Mouse (Mus musculus) fat pad, adult 2 months (tissue): ENCODE data around the gene Piwil4.
"Not testable (repeated sequence)": the region's sequence is repeated elsewhere in the genome, so short reads cannot be mapped to it uniquely, and the experiment has no call there.

Experiments used
- DNase-seq: peaks from one replicate; pipeline ENCODE4 v3.0.0-alpha.2; 2011; ENCODE audit warnings: low read depth, low spot score; ENCODE audit errors: extremely low read depth

Gene Piwil4

GRCm38 (mm10) chr9:14726629-14727028, 13.9 kb downstream of the Piwil4 start:
- no peak for DNase-seq

DNA sequence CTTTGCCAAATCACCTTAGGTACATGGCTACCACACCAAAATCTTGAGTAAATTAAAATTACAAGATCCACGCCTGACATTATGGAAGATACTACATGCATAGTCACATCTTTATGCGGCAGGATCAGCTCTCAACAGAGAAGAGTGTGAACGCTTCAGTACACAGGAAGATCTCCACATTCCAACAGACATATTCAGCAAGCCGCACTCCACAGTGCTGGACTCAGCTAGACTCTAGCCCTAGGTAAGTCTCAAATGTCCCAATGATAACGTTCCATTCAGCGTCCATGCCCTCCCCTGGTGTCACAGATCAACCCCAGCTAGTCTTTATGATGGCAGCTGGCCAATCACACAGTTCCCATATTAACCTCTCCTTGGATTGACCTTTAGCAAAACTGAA, 14.5 kb downstream of the Piwil4 start:
- DNase-seq, result no peak

GRCm38 (mm10) chr9:14724755-14725420, 15.6 kb downstream of the Piwil4 start:
- DNase-seq, result no peak

GRCm38 (mm10) chr9:14721610-14722009, 18.9 kb downstream of the Piwil4 start:
- no peak for DNase-seq

- no peak for DNase-seq
Measured at GRCm38 (mm10) chr9:14720384-14720783, 20.1 kb downstream of the Piwil4 start.

GRCm38 (mm10) chr9:14718332-14718691, 22.2 kb downstream of the Piwil4 start:
- DNase-seq, result no peak

- no peak for DNase-seq
Measured at GRCm38 (mm10) chr9:14717689-14718331, 22.7 kb downstream of the Piwil4 start.

- DNase-seq, result no peak
Measured at GRCm38 (mm10) chr9:14715258-14715657, 25.3 kb downstream of the Piwil4 start.

DNA sequence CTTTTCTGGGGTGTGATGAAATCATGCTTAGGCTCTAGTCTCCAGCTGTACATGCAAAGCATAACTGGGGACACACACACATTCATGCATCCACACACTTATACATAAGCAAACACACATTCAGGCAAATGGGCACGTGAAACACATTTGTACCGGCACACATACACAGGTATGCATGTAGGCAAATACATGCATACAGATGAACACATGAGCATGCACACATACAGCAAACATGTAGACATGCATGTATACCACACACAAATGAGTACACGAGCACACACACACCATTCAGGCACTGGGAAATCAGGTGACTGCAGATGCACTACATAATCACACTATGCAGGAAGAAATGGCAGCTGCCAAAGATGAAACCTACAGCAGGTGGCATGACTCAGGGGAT, 29.6 kb downstream of the Piwil4 start:
- DNase-seq, result no peak

DNA sequence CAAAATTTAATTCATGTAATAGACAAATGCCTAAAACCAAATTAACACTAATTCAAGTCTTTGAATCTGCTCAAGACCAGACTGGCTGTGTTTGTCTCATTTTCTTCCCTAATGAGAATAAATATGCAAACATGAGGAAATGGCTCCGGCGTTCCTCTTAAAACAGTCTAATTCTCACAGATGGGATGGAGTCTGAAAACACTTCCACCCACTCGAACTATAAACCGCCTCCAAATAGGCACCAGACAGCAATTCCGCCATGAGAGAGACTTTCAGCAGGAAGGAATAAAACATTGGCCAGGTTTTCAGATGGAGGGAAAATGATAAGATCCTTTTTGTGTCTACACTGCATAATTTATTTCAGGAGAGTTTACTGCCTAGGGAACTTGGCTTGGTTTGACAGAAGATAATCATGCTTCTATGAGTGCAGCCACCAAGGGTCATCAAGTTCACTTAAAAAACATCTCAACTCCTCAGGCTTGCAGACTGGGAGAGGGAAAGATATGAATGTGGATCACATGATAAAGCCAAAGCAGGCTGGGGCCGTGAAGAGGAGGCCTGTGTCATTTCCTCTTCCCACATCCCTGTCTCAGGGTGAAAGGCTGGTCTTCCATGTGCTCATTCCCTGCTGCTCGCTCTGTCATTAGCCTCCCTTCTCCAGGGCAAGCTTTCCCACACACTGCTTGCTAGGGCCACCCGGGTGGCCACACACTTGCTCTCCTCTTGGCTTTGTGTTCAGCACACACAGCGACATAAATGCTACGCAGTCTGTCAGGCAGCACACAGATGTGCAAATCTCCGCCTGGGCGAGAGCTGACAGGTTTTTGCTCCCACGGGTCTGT, 35.0 kb downstream of the Piwil4 start:
- no peak for DNase-seq

DNA sequence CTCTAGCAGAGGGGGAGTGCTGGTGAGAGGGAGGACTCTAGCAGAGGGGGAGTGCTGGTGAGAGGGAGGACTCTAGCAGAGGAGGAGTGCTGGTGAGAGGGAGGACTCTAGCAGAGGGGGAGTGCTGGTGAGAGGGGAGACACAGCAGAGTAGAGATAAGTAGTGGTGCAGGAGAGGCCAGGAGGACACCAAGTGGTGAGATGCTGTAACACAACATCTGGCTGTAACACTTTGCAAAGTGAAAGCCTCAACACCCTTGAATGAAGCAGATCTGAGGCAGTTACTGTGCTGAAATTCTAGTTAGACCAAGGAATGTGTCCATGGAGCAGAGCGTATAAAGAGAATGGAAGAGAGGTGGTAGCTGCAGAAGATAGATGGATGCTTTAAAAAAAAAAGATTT, 39.7 kb downstream of the Piwil4 start:
- not testable (repeated sequence) for DNase-seq

DNA sequence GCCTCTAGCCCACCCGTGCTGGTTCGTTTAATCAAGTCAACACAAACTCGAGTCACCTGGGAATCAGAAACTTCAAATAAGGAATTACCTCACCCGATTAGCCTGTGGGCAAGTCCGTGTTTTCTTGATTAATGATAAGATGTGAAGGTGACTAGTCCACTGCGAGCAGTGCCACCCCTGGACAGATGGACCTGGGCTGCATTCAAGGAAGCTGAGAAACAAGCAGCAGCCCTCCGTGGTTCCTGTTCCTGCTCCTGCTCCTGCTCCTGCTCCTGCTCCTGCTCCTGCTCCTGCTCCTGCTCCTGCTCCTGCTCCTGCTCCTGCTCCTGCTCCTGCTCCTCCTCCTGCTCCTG, 41.3 kb downstream of the Piwil4 start:
- DNase-seq, result no peak

- peak; percentile 37 for DNase-seq
Measured at GRCm38 (mm10) chr9:14698582-14699287, 41.8 kb downstream of the Piwil4 start.

GRCm38 (mm10) chr9:14697903-14698302, 42.6 kb downstream of the Piwil4 start:
- DNase-seq, result no peak

DNA sequence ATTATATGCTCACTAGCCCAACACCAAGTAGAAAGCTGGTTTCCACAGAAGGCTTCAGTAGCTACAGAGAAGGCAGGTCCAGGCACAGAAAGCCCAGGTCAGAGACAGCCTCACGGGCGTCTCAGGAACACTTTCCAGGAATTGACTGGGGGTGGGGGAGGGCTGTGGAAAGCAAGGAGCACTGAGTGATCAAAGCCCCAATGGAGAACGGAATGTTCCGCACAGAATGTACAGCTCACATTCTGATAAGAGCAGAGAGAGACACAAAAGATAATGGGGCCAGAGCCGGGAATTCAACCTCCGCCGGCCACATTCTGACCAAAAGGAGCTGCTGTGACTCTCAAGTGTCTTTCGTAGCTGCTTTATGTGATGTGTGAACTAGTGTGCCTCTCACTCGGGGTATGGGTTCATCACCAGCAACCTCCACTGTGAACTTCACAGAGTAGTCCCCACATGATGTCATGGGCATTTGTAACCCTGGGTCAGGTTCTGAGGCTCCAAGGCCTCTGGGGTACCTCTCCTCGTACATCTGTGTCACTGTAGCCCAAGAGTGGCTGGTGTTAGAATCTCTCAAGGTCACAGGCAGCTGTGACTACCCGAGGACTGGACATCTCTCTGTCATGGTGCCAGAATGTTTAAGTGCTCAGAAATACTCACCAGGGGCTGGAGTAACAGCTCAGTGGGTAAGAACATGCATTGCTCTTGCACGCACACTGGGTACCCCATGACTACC, 51.0 kb downstream of the Piwil4 start:
- DNase-seq, result no peak

DNA sequence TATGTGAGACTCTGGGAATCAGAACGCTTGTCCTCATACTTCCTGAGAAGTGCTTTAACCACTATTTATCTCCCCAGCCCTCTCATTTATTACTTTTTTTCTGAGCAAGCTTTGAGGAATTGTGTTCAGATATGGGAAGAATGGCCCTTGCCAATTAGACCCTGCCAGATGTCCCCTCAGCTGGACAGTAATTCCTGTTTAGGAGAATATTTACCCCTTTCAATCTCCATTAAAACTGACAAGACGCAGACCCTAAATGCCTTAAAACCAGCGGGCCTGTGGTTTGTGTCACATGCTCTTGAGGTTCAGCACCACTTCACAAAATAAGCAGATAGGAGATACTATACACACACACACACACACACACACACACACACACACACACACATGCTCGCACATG, 56.2 kb downstream of the Piwil4 start:
- DNase-seq, result no peak

DNA sequence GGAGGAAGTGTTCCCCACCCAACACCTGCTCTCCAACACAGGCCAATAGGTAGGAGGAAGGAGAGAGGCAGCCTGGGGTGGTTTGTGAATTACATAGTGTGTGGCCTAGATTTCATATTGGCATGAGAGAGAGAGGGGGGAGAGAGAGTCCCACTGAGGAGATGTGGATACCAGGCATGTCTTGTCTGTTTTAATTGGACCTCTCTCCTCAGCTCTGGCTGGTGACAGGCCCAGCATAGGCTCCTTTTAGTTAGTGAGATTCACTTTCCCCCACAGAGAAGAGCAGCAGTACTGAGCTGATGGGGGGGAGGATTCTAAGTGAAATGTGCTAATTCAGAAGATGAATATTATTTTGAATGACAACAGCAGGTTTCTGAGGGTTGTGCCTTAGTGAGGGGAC, 57.8 kb downstream of the Piwil4 start:
- no peak for DNase-seq

- DNase-seq, result no peak
Measured at GRCm38 (mm10) chr9:14680584-14680983, 59.9 kb downstream of the Piwil4 start.

DNA sequence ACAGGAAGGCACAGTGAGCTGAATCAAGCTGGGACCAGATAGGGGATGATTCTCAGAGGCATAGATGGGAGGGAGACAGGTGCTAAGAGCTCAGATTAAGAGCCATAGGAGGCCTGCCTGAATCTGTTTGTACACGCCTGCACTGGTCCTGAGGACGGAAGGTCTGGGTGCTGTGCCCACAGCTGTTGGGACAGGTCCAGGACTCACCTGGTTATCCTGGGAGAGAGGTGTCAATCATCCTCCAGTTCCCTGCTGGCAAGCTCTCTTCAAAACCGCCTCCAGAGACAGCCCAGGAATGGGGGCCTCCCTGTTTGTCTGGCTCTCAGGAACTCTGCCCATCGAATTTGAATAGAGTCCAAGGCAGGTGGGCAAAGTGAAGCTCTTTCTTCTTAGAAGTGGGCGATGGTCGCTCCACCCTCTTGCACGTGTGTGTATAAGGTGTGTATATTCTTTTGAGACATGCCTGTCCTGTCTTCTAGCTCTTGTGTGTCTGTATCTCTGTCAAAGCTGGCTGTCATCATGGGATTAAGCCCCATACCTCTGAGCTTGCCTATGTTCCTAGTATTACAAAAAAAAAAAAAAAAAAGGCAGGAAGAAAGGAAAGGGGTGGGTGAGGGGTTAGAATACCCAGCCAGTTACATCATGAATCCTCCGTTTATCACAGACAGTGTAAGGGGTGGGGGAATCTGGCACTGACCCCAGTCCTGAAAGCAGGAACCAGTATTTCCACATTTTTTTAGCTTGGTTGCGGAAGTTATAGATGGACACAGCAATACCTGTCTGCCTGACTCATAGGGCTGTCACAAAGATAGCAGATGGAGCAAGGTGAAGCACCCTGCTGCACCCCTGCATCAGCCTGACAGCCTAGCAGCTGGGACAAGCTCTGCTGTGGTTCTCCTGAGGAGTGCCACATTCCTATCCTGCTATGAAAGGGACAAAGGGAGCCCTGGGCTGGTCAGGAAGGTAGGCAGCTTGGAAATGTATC, 64.5 kb downstream of the Piwil4 start:
- peak; percentile 69 for DNase-seq

DNA sequence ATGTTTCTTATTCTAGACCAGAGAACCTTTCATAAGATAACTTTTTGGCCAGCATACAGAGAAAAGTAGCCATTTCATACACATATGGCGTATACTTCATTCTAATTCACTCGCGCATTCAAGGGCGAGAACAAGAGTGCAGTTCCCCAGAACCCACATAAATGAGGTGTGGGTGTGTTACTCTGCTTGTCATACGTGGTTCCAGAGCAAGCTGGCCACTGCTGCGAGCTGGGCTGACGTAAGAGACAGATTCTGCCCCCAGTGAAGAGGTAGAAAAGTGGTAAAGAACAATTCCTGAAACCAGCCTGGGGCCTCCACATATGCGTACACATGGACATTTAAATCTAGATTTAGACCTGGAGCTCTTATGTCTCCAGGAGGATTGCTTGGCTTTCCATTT, 66.0 kb downstream of the Piwil4 start:
- DNase-seq, result no peak
